Mouse (Mus musculus) gastrocnemius, postnatal 36 days (tissue): ENCODE measurements at regions not wholly inside any gene's neighbourhood (a gene's known extent, or its start where the extent isn't known, plus 50 kb on each side); places are given as distances from the start of the nearest gene placed in this dataset.
"Not testable (repeated sequence)": the region's sequence is repeated elsewhere in the genome, so short reads cannot be mapped to it uniquely, and the experiment has no call there.

ENCODE experiments used
- DNase-seq, 2 experiments: peaks; one replicate each; pipeline ENCODE4 v3.0.0; 2022
- intact Hi-C: fragments of 180-260 bp; cut with DNase I; formaldehyde crosslinking; loops from one replicate; pipeline ENCODE4 v1.15.1; 2025

DNA sequence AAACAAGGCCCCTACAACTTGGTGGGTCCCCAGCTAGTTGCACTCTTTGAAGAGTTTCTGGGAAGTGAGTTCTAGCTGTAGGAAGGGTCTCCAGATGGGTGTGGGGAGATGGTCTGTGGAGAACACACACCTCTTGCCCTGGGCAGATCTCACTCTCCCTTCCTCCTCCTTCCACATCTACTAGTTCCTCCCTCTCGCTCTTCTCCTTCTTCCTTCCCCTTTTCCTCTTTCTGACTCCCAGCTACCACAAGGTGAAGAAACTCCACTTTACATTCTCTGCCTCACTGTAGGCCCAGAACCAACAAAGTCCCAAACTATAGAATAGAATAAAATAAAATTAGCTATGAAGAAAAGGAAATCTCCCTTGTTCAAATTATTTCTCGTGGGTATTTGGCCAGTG is 311.0 kb upstream of the Ercc4 start:
- intact Hi-C loops = no loop called here
- DNase-seq = no peak

DNA sequence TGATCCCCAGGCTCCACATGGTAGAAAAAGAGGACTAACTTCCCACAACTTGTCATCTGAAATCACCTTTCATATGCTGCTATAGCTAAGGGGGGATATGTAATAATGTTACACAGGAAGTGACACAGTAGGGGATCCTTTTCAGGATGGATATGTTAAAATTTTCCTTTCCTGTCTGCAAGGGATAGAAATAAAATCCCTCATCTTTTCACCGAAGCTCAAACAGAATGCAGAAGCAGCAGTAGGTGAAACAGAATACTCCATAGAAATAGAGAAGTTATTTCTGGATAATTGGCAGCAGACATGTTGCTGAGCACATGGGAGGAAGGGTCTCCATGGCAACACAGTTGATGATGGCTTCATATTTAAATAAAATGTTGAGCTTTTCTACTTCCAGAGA is 309.3 kb upstream of the Ercc4 start:
- intact Hi-C loops = no loop called here
- no peak for DNase-seq

DNA sequence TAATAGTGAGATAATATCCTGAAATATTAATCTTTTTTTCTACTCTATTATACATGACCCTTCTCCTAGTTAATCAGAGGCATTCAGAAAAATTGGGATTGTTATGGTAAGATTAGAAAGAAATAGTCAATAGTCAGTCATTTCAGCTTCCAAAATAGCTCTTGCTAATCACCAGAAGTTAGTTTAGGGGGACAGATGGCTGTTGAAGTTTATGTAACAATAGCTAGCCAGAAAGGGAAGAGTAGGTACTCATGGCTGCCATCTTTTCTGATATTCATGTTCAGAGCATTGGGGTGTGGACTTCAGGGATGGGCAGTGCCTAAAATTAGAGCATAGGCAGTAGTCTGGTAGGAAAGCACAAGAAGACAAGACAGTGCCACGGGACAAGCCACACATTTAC is 306.8 kb upstream of the Ercc4 start:
- no peak for DNase-seq
- intact Hi-C loops = no loop called here

DNA sequence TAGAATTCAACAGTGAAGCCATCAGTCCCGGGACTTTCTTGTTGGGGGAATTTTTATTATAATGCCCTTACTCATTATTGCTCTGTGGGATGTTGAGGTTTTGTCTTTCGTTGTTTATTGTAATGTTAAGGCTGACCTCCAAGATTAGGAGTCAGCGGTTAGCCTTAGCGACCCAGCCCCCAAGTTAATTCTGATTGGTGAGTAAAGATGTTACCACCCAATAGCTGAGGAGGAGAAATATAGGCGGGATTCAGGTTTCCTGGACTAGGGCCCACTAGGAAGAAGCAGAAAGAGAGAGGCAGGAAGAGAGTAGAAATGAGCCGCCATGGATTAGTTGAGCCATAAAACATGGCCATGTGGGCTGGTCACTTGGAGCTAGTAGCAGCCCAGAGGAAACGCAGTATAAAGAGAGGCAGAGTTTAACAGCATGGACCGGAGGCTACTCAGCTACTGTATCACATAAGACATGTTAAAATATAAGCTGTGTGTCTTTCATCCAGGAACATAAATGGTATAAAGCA is 302.1 kb upstream of the Ercc4 start:
- DNase-seq = no peak
- intact Hi-C loops = no loop called here

DNA sequence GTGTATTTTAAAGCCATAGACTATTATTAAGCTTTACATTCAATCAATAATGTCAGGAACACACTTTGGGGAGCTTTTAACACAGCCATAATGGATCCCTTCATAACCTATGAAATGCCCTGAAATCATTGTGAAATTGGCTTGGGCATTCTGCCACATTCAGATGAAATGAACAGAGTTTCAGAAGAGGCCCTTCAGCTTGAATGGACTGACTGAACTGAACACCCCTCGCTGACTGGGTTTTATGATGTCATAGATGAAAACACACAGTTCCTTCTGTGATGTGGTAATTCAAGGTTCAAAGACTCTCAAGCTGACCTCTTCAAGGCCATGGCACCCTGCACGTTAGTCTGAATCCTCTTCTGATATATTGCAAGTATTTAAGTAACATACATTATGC is 298.4 kb upstream of the Ercc4 start:
- DNase-seq = no peak

DNA sequence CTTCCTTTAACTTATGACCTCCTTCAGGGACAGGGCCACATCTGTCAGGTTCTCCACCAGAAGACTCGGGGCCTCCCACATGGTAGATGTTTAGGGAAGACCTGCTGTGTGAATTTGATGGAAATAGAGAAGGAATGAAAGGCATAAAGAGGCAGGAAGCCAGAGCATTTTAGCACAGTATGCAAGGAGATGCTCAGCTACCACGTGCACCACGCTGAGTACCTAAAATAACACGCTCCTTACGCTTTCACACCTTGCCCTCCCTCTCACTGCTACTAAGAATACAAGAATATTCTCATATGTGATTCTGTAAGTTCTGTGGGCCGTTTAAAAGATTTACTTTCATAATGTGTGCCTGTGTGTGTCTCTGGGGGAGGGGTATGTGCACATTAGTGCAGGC is 284.8 kb upstream of the Ercc4 start:
- DNase-seq = no peak
- intact Hi-C loops = no loop called here

More for the DNA sequence above, 298.4 kb upstream of the Ercc4 start:
- intact Hi-C loops = no loop called here

DNA sequence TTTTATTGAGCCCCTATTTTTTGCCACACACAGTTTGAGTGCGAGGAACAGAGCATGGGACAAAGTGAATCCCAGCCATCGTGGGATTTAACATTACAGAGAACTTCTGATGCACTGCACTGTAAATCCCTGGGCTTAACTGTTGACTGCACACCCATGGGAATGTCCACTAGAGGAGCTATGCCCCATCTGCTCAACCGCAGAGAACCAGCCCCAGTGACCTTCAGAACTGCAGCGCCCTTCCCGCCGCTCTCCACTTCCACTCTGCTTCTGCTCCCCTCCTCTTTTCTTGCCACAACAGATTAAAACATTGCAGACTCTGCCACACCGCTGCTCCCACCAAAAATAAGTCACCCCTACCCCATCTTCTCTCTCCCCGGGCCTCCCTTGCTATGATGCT is 283.3 kb upstream of the Ercc4 start:
- intact Hi-C loops = no loop called here
- DNase-seq = no peak

DNA sequence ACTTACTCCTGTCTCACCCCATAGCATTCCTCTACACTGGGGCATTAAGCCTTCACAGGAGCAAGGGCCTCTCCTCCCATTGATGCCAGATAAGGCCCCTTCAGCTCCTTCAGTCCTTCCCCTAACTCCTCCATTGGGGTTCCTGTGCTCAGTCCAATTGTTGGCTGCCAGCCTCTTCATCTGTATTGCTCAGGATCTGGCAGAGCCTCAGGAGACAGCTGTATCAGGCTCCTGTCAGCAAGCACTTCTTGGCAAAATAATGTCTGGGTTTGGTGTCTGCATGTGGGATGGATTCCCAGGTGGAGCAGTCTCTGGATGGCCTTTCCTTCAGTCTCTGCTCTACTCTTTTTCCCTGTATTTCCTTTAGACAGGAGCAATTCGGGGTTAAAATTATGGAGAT is 278.2 kb upstream of the Ercc4 start:
- DNase-seq, intact Hi-C loops: not testable (repeated sequence)

DNA sequence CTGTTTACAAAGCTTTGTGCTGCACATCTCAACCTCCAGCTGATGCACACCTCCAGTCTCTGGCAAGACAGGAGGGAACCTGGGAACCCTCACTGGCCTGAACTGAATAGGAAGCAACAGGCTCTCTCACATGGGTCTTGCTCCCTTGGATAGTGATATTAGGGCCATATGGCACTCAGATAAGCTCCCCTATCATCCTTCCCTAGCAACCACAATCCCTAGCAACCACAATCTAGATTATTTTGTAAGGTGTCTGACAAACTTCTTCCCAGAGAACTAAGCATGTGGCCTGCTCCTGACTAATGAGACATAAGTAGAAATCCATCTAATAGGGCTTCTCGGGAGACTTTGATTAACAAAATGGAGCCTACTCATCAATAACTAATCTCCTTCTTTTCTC is 253.1 kb upstream of the Ercc4 start:
- intact Hi-C loops = no loop called here
- DNase-seq = no peak

DNA sequence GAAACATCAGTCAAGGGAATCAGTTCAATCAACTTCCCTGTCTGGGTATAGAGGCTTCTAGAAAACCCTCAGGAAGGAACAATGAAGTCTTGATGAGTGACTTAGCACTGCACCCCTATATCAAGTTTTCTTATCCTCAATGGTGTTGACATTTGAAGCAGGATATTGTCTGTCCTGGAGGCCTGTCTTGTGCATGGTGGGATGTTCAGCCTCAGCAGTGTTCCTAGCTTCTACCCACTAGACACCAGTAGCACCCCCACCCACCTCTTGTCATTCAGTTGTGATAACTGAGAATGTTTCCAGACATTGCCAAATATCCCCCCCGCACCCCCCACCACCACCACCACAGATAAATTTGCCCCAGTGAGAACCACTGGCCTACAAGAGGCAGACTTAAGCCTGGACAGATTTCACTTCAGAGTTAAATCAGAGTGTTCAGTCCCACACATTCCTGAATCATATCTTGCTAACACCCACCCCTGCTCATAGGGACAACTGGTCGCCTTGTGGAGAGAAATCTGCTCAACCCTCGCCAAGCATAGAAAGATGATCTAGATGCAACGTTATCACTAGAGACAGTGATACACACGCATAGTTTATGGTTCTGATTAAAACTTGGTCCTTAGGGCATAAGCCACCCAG is 249.6 kb upstream of the Ercc4 start:
- no peak for DNase-seq
- intact Hi-C loops = no loop called here

DNA sequence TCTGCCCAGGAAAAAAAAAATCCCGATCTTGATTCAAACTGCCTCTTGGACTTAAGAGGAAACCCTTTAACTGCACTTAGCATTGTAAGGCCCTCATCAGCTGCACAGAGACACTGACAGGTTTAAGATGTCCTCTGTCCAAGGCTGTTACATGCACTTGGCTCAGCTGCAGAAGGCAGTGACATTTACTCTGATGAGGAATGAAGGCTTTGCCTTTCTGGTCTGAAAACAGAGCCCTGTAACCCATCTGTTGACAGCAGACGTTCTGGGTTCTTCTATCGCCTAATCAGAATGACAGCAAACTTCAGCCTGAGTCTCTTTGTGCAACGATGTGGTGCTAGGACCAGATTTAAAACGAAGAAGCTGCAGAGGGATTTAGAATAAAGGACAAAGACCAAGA is 246.9 kb upstream of the Ercc4 start:
- intact Hi-C loops = no loop called here

DNA sequence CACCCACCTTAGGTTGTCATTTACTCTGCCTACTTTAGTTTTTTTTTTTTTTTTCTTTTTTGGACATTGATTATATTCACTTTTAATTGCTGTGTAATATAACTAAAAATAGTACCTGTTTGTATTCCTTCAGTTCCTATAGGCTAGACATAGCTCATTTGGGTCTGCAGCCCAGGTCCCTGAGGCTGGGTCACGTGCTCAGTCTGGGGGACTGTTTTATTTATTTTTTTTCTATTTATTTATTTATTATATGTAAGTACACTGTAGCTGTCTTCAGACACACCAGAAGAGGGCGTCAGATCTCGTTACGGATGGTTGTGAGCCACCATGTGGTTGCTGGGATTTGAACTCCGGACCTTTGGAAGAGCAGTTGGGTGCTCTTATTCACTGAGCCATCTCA is 231.2 kb upstream of the Ercc4 start:
- DNase-seq = not testable (repeated sequence)

More for the DNA sequence above, 246.9 kb upstream of the Ercc4 start:
- no peak for DNase-seq

DNA sequence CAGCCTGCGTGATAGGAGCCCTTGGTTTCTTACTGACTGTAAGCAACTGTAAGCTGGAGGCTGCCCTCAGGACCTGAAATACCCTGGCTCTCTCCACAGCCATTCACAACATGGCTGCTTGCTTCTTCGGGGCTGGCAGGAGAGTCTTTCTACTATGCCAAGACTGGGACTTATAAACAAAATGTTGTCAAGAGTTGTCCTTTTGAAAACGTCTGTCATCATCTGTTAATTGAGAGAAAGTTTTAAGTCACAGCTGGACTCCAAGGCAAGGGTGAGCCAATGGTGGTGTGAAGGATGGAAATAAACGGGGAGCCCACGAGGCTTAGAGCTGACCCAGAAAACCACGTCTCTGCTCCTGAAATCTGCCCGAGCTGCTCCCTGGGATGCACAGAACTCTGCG is 229.5 kb upstream of the Ercc4 start:
- no peak for DNase-seq
- intact Hi-C loops = no loop called here

More for the DNA sequence above, 231.2 kb upstream of the Ercc4 start:
- intact Hi-C loops = not testable (repeated sequence)

DNA sequence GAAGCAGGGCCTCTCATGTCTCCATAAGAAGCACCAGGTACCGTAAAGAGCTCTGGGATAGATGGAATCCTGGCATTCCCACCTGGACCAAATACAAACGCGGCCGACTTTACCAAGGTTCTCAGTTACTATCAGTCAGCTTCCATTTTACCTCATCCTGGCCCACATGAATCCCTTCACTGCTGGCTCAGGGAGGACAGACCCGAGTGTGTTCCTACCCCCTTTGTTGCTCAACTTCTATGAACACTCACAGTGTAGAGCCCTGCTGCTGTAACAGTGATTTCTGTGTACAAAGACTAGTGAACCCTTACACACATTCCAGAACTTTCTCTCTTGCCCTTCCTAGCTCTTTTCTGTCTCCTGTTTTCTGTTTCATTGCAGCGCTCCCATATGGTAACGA is 229.0 kb upstream of the Ercc4 start:
- intact Hi-C loops = no loop called here
- no peak for DNase-seq

DNA sequence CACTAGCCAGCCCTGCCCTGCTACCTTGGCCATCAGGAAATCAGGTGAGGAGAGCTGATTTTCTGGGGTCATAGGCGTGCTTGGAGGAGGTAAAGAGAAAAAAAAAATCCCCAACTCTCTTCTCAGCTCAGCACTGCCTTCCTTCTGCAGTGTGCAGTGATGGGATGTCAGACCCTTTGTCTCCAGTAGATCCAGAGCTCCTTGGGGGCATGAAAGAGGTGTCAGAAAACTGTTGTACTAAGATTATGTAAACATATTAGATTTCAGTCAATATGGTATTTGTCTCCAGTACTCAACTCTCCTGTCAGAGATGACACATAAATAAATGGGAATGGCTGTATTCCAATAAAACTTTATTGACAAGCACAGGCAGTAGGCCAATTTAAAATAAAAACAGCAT is 226.8 kb upstream of the Ercc4 start:
- intact Hi-C loops = no loop called here
- no peak for DNase-seq

DNA sequence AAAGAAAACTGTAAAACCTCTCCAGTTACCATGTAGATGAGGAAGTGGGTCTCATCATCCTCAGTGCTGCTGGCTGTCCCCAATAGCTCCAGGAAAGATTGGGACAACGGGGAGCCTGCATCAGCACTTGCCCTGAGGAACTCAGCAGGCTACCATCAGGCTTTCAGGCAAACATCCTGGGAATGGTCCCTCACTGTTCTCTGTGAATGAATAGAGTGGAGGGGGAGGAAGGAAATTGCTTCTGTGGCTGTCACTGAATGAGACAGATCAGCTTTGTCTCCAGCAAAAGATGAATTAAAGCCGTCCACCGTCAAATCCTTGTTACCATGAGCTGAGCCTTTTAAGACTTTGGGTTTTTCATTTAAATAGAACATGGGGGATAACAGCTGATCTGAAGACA is 224.9 kb upstream of the Ercc4 start:
- intact Hi-C loops = no loop called here

DNA sequence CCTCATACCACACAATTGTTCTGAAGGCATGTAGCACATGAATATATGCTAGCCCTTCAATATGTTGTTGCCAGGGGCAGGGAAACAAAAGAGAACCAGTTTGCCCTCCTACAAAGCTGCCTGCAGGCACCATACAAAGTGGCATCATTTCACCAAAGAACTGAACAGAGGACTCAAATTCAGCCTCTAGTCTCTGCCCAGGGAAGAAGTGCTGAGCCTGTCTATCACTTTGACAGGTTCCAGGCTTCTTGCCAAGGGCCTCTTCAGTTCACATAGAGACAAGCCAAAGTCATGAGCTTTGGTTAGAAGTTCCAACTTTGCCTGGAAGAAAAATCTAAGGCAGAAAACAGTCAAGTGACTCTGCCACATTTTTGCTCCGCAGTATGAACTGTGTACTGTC is 223.4 kb upstream of the Ercc4 start:
- intact Hi-C loops = no loop called here
- no peak for DNase-seq

More for the DNA sequence above, 224.9 kb upstream of the Ercc4 start:
- DNase-seq = no peak

DNA sequence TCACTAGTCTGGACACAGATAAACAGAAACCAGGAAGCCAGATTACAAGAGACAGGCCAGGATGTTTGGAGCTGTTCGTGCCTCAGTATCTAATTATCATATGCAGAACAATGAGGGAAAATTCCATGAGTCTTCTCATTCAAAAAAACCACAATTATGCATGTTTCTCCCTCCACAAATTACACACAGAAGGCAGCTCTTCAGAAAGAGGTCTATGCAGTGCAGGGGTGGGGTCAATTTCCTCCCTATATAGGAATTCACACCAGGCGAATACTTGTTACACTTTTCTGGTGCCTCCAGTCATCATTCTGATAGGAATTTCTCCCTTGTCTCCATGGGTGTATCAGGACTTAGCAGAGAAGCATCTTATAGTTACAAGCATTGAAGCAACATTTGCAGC is 222.1 kb upstream of the Ercc4 start:
- DNase-seq = no peak
- intact Hi-C loops = no loop called here

DNA sequence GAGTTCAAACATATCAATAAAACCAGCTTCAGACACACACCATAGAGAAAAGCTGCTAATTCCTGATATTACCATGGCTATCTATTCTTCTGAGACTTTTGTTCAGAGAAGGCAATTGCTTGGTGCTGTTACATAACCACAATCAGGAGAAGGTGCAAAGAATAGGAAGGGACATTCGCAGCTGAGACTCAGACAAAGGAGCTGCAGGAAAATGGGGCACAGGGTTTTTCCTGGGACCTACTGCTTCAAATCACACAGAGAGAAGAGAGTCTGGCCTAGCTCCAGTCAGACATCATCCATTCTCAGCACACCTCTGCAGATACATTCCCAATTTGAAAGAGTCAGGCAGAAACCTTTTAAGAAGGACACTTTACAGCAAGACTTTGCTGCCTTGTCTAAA is 219.4 kb upstream of the Ercc4 start:
- no peak for DNase-seq
- intact Hi-C loops = no loop called here

DNA sequence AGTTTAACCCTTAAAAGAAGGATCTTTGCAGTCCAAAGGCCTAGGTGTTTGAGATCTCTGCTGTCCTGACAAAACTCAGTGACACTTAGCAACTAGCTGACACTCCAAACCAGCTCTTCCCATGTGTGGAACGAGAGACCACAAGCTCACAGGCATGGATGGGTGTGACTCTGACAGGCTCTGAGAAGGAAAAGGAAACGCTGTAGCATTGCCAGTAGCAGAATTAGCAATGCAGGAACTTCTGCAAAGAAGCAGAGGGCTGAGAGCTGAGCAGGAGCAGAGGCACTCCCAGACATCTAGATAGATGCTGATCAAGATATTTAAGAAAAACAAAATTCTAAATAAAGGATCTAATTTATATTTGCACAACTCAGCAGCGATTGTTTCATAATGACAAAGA is 218.9 kb upstream of the Ercc4 start:
- intact Hi-C loops = no loop called here
- no peak for DNase-seq

DNA sequence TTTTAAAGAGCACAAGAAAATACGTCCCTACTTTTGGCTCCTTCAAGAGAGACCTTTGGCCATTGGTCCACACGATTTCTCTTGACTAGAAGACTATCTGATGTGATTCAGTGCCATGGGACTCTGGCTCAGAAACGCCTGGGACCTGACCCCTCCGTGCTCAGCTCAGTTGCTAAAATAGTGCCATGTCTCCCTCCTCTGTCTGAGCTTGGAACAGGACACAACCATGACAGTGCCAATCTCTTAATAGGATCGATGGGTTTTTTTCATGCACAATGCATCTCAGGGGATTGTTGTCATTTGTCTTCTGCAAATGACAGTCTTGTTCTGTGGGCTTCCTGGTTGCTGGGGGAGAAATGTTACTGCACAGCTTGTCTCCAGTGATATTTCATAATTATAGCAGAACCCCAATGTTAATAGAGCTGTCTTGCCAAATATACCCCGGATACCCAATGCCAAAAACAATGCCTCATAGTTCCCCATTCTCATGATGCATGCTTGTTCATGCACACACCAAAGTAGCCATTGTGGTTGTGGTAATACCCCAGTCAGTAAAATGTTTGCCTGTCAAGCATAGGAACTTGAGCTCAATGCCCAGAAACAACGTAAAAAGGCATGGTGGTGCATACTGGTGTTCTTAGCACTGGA is 216.7 kb upstream of the Ercc4 start:
- intact Hi-C loops = no loop called here

DNA sequence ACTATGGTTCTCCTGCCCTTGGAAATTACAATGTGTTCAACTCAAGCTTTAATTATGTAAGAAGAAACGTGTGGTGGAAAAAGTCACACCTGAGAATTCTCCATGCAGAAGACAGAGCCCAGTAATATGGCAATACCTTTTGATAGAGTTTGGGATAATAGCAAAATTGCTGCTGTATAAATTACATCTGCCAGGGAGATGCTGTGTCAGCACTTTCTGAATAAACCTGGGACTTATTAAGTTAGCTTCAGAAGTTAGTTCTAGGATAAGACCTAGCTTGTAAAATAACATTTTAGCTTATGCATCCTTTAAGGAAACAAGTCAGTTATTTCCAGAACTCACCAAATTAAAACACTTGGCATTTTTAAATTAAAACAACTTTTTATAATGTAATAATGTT is 212.2 kb upstream of the Ercc4 start:
- intact Hi-C loops = no loop called here

More for the DNA sequence above, 216.7 kb upstream of the Ercc4 start:
- DNase-seq = no peak

More for the DNA sequence above, 212.2 kb upstream of the Ercc4 start:
- DNase-seq = no peak
